Mouse (Mus musculus) brain, adult 10 weeks (tissue): Measurements from ENCODE around the gene Gm20852. TPM values are rescaled to one million over a fixed set of nuclear protein-coding genes. Genes with fewer than 3 reads are reported as not detected.

ENCODE experiments used
- polyA plus RNA-seq: library from polyadenylated mRNA; stranded (reverse); fragments of 350-450 nt; fragmentation: Illumina TruSeq; extraction: RNeasy Lipid Tissue Mini Kit (QIAGEN cat#74804); gene quantifications from one replicate; pipeline ENCODE4 v1.2.3, GENCODE M21; 2015; ENCODE audit warnings: low read depth, low replicate concordance

Gm20852 gene
- not detected for polyA plus RNA-seq

DNA sequence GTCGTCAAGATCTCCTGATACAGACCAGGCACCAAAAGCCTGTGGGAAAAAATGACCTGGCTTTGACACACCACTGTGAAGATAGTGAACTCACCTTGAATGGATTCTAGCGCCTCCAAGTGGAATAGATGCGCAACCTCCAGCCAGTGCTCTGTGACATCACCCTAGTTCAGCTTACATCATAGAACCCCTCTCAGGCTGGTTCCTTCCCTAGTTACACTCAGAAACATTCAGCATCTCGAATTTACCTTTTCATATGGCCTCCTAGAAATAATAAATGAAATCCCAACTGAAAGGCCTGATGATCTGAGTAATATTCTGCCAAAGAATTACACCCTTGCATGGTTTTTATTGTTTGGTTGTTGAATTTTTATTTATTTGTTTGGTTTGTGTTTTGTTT lies at the start of gene Gm20852:
TSS of gene Gm20852 (minus strand) at position 101 of the 400 bp plus-strand sequence.

